Mouse (Mus musculus): ENCODE measurements around the gene Atp8b4.

DNA sequence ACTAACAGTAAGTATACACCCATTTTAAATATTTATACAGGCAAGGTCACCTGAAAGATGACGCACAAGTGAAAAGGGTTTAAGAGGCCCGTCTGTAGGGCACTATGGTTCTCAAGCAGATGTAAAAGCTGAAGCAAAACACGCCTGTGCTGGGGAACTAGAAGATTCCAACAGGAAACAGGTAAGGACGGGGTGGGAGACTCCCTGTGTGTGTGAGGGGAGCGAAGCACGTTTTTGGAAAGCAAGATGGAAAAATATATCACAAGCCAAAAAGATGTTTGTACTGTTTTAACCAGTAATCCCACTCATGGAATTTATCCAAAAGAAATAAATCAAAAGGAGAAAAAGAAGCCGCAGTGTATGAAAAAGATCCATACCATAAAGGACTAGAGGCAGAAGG, 214.1 kb downstream of the Atp8b4 start:
- TF ChIP-seq CTCF (IDR thresholded peaks at IDR 0.05; ENCODE audit: insufficient read depth, low read depth, low read length) = no peak
- no peak for TF ChIP-seq POLR2A (IDR thresholded peaks at IDR 0.05; ENCODE audit: insufficient read depth, low read depth, low read length)
